10 mouse cellular contexts compared by ENCODE assay signal in genomic region chr13:63241665-63242064, GRCm38 (mm10).
DNase-seq lines count a peak whose midpoint lies in the region; ATAC-seq and TF ChIP-seq lines count a peak whose summit lies in the region.
"Had no signal": no experiment of that assay in that cellular context is flagged by ENCODE, and none has a peak within 500 bp of the region (broad histone marks: within the 10 kb centered on the region; RNA-seq: fewer than 3 reads in every experiment).

No protein-coding gene starts in this region.

- peaks cover 3% of the 10 kb centered on the region for H3K79me2 ChIP-seq in heart, adult 2 months (replicated peaks; ENCODE audit: control insufficient read depth, insufficient read depth, low read length)
- peaks cover 70% of the 10 kb centered on the region for H3K79me2 ChIP-seq in C2C12 (ENCODE audit: control insufficient read depth, insufficient read depth)

- H3K27me3 ChIP-seq in heart, adult 2 months (ENCODE audit: control insufficient read depth, insufficient read depth, low read length) = no peaks in the 10 kb centered on the region
- H3K27me3 ChIP-seq in C2C12 (ENCODE audit: control insufficient read depth, insufficient read depth, insufficient read length) = no peaks in the 10 kb centered on the region
- H3K27me3 ChIP-seq in heart, embryonic 13.5 days (replicated peaks) = no peaks in the 10 kb centered on the region
- H3K27me3 ChIP-seq in limb, embryonic 13.5 days = no peaks in the 10 kb centered on the region

- peaks cover 22% of the 10 kb centered on the region for H3K36me3 ChIP-seq in heart, adult 2 months (ENCODE audit: control insufficient read depth, insufficient read depth, low read length)
- peaks cover 44% of the 10 kb centered on the region for H3K36me3 ChIP-seq in C2C12 (ENCODE audit: control insufficient read depth, insufficient read depth)
- peaks cover 30% of the 10 kb centered on the region for H3K36me3 ChIP-seq in heart, embryonic 13.5 days
- H3K36me3 ChIP-seq in limb, embryonic 13.5 days = peaks cover 17% of the 10 kb centered on the region

- WGBS in heart, adult 2 months = 36% methylated on average over 3 of the region's 3 CpGs
- WGBS in heart, embryonic 13.5 days = 61% methylated on average over 3 of the region's 3 CpGs
- WGBS in limb, embryonic 13.5 days = 38% methylated on average over 3 of the region's 3 CpGs

- H3K4me3 ChIP-seq in heart, adult 2 months = peak overlapping the region; percentile 95
- peak overlapping the region; percentile 78 for H3K4me3 ChIP-seq in C2C12 (ENCODE audit: insufficient read depth, poor library complexity, severe bottlenecking)
- peak overlapping the region; percentile 85 for H3K4me3 ChIP-seq in heart, embryonic 13.5 days
- peak overlapping the region; percentile 87 for H3K4me3 ChIP-seq in limb, embryonic 13.5 days

- H3K9ac ChIP-seq in heart, adult 2 months (ENCODE audit: low read depth, low read length) = peak overlapping the region; percentile 76
- peak overlapping the region; percentile 97 for H3K9ac ChIP-seq in heart, embryonic 13.5 days
- H3K9ac ChIP-seq in limb, embryonic 13.5 days = peak overlapping the region; percentile 99

- no peak for TF ChIP-seq CTCF in heart, adult 2 months (IDR thresholded peaks at IDR 0.05)
- no peak for TF ChIP-seq CTCF in C2C12 (IDR thresholded peaks at IDR 0.05; ENCODE audit: control insufficient read depth, insufficient read depth, insufficient read length)

- H3K27ac ChIP-seq in heart, adult 2 months = peak overlapping the region; percentile 100
- H3K27ac ChIP-seq in heart, embryonic 13.5 days (replicated peaks) = peak overlapping the region; percentile 99
- H3K27ac ChIP-seq in limb, embryonic 13.5 days = peak overlapping the region; percentile 99

- ATAC-seq in heart, embryonic 13.5 days (ENCODE audit: extremely low read depth, insufficient number of reproducible peaks, low FRiP score, low TSS enrichment) = no peak
- no peak for ATAC-seq in limb, embryonic 13.5 days (ENCODE audit: low FRiP score, low read depth)
- ATAC-seq in CD4-positive, CD25-positive, alpha-beta regulatory T cell, adult 4 months = no peak

- peaks cover 61% of the 10 kb centered on the region for H3K79me3 ChIP-seq in C2C12 (ENCODE audit: low read depth)

- no peaks in the 10 kb centered on the region for H3K9me3 ChIP-seq in heart, embryonic 13.5 days
- no peaks in the 10 kb centered on the region for H3K9me3 ChIP-seq in limb, embryonic 13.5 days

- DNase-seq in heart, adult 2 months = peak in 1 of 2 experiments; percentile 27
- DNase-seq in heart, postnatal 4 days = no peak
- no peak for DNase-seq in ovary, postnatal 14 days (ENCODE audit: low spot score)
- DNase-seq in left cerebral cortex, adult 11 months (ENCODE audit: low spot score) = no peak
- DNase-seq: gastrocnemius, postnatal 10 days; right cerebral cortex, postnatal 14 days had no signal

- TF ChIP-seq EP300 in heart, adult 2 months (IDR thresholded peaks at IDR 0.05; ENCODE audit: insufficient read depth, low read depth, low read length) = no peak

- H3K4me2 ChIP-seq in heart, embryonic 13.5 days = peak overlapping the region; percentile 83
- peak overlapping the region; percentile 91 for H3K4me2 ChIP-seq in limb, embryonic 13.5 days (replicated peaks)

- no peak for TF ChIP-seq POLR2A in heart, adult 2 months (IDR thresholded peaks at IDR 0.05; ENCODE audit: insufficient read depth, low read depth, low read length)

- intact Hi-C loops in heart, adult 2 months (cut with DNase I) = loop anchor here (2.0 to 10.0 kb wide), 4 partner anchors 15 to 323 kb away; no protein-coding TSS in a partner anchor

- peaks cover 20% of the 10 kb centered on the region for H3K4me1 ChIP-seq in heart, adult 2 months (ENCODE audit: control insufficient read depth, insufficient read depth, low read length)
- peaks cover 71% of the 10 kb centered on the region for H3K4me1 ChIP-seq in heart, embryonic 13.5 days
- peaks cover 71% of the 10 kb centered on the region for H3K4me1 ChIP-seq in limb, embryonic 13.5 days

- peak overlapping the region; percentile 47 for H3ac ChIP-seq in C2C12 (ENCODE audit: control insufficient read depth, insufficient read length, low read depth)

TF ChIP-seq in C2C12, 6 proteins besides CTCF, POLR2A, EP300 and RAD21:
- TF ChIP-seq FOSL1 (IDR thresholded peaks at IDR 0.05; ENCODE audit: insufficient read depth, low read length, poor library complexity, severe bottlenecking) (no peak), CEBPB (IDR thresholded peaks at IDR 0.05; ENCODE audit: low read depth) (no peak), MYOG (IDR thresholded peaks at IDR 0.05; ENCODE audit: control insufficient read depth, extremely low read depth, insufficient read length) (no peak), MAX (IDR thresholded peaks at IDR 0.05) (no peak), USF1 (IDR thresholded peaks at IDR 0.05; ENCODE audit: low read depth) (no peak), MYOD1 (IDR thresholded peaks at IDR 0.05; ENCODE audit: control insufficient read depth, insufficient read length, low read depth) (no peak)
